Mouse (Mus musculus) E14TG2a.4 (cell line): ENCODE results near the gene Thap4.

Source experiments
- H3K27me3 ChIP-seq: 2 replicates; pipeline ENCODE4 v1.6.1; 2014; ENCODE audit warnings: low read length, control low read depth; ENCODE audit not compliant: insufficient read depth
- H3K36me3 ChIP-seq: 2 replicates; pipeline ENCODE4 v1.6.1; 2014; ENCODE audit warnings: low read length, control low read depth; ENCODE audit not compliant: insufficient read depth
- H3K4me1 ChIP-seq: replicated peaks from 2 replicates; pipeline ENCODE4 v1.6.1; 2014; ENCODE audit warnings: low read depth, low read length, control low read depth
- H3K4me3 ChIP-seq: replicated peaks from 2 replicates; pipeline ENCODE4 v1.5.1; 2014; ENCODE audit warnings: mild to moderate bottlenecking, low read length
- H3K9me3 ChIP-seq: 2 replicates; pipeline ENCODE4 v1.6.1; 2014; ENCODE audit warnings: low read length, control low read depth
- POU5F1 ChIP-seq: IDR thresholded peaks from 2 replicates; pipeline ENCODE4 v1.6.1; 2014; ENCODE audit warnings: low read length, borderline replicate concordance

Gene Thap4

GRCm38 (mm10) chr1:93654275-93654674 is 100.4 kb downstream of the Thap4 start:
- Histone ChIP-seq H3K4me3 (no peak overlapping the region), H3K27me3 (peaks cover 13% of the 10 kb centered on the region), H3K36me3 (no peaks in the 10 kb centered on the region), H3K4me1 (peaks cover 15% of the 10 kb centered on the region), H3K9me3 (no peaks in the 10 kb centered on the region)
- no peak for TF ChIP-seq POU5F1
